Mouse (Mus musculus): ENCODE measurements around the gene Lrrc4. TPM values are rescaled to one million over a fixed set of nuclear protein-coding genes. Genes with fewer than 3 reads are reported as not detected.

The Lrrc4 gene
- polyA plus RNA-seq, 1 experiment from 2014 or later = 1.9 TPM

DNA sequence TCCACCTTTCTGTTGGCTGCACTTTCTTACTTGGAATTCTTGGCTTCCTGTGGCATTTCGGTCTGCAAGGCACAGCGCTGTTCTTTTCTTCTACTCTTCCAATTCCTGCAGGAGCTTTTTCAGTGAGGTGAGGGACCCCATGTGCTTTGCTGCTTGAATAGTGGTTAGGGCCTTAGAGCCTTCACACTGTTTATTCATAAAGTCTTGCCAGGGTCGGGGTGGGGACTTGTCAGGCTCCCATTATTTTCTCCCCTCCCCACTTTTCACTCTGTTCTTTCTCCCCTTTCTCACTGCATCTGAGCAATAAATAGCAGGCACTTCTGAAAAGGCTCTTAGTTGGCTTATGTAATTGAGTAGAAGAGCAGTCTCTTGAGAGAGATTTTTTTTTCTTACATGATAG, 213.2 kb downstream of the Lrrc4 start:
- WGBS = 54% methylated on average over 3 of the region's 3 CpGs

GRCm38 (mm10) chr6:28615966-28616365, 215.6 kb downstream of the Lrrc4 start:
- no peak overlapping the region for H3K4me2 ChIP-seq
- H3K36me3 ChIP-seq = no peaks in the 10 kb centered on the region
- H3K4me1 ChIP-seq = peaks cover 39% of the 10 kb centered on the region
- no peaks in the 10 kb centered on the region for H3K27me3 ChIP-seq
- no peak overlapping the region for H3K27ac ChIP-seq
- no peak overlapping the region for H3K4me3 ChIP-seq (replicated peaks)
- WGBS = 63% methylated on average over 3 of the region's 3 CpGs
- no peak for ATAC-seq (replicated peaks; ENCODE audit: low FRiP score)
- H3K9me3 ChIP-seq (replicated peaks) = no peaks in the 10 kb centered on the region
- H3K9ac ChIP-seq = no peak overlapping the region

More for the DNA sequence above, 213.2 kb downstream of the Lrrc4 start:
- H3K36me3 ChIP-seq = 0 out of 2 replicates have a peak, but pooled peaks cover 4% of the 10 kb centered on the region
- H3K4me3 ChIP-seq (replicated peaks) = no peak overlapping the region
- H3K9me3 ChIP-seq (replicated peaks) = no peaks in the 10 kb centered on the region
- no peak for ATAC-seq (replicated peaks; ENCODE audit: low FRiP score)
- H3K4me2 ChIP-seq = no peak overlapping the region
- H3K9ac ChIP-seq = no peak overlapping the region
- 0 out of 2 replicates have a peak overlapping the region, but pooled peaks have one; percentile 51 for H3K27ac ChIP-seq
- peaks cover 36% of the 10 kb centered on the region for H3K4me1 ChIP-seq
- H3K27me3 ChIP-seq = no peaks in the 10 kb centered on the region

DNA sequence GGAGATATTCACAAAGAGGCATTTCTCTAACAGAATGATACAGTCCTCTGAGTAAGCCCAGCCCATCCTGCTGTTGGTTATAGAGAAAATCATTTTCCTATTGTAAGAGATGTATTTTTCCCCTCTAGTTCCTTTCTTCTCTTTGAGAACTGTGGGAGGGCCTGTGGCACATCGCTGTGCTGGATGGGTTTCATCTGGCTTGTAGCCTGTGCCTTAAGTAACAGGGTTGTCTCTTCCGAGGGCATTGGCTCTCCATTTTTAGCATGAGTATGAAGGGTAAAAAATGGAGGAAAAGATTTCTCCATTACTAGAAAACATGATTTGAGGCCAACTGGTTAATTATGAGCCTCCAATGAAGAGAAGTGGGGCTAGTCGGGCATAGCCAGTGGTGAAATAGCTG, 216.1 kb downstream of the Lrrc4 start:
- H3K4me2 ChIP-seq = no peak overlapping the region
- no peaks in the 10 kb centered on the region for H3K36me3 ChIP-seq
- ATAC-seq (replicated peaks; ENCODE audit: low FRiP score) = no peak
- H3K9me3 ChIP-seq (replicated peaks) = no peaks in the 10 kb centered on the region
- 65% methylated on average over 3 of the region's 3 CpGs for WGBS
- no peak overlapping the region for H3K9ac ChIP-seq
- no peaks in the 10 kb centered on the region for H3K27me3 ChIP-seq
- H3K4me3 ChIP-seq (replicated peaks) = no peak overlapping the region
- H3K27ac ChIP-seq = no peak overlapping the region
- H3K4me1 ChIP-seq = peaks cover 42% of the 10 kb centered on the region

GRCm38 (mm10) chr6:28614856-28615255, 216.7 kb downstream of the Lrrc4 start:
- Histone ChIP-seq H3K4me3 (replicated peaks) (no peak overlapping the region), H3K27me3 (no peaks in the 10 kb centered on the region), H3K9me3 (replicated peaks) (no peaks in the 10 kb centered on the region), H3K36me3 (no peaks in the 10 kb centered on the region), H3K9ac (no peak overlapping the region), H3K4me2 (no peak overlapping the region), H3K4me1 (peaks cover 42% of the 10 kb centered on the region), H3K27ac (no peak overlapping the region)
- ATAC-seq (replicated peaks; ENCODE audit: low FRiP score) = peak; percentile 57; the same call in 1 of the 2 replicates
- 50% methylated on average over 4 of the region's 4 CpGs for WGBS

DNA sequence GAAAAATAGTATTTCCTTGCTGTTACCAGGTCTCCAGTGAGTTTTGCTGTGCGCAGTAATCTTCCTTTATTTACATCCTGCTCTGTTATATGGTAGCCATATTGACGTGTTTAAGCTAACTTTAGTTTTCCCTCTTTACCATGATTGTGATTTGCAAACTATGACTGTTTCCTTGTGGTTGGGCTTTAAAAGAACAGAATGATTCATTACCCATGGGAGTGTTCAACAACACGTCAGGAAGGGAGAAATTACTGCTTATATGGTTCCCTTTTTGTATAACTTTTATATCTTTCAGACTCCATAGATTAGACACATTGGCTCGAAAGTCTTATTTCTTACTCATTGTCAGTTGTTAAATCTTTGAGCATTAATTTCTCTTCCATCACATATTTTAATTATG, 218.1 kb downstream of the Lrrc4 start:
- Histone ChIP-seq H3K36me3 (no peaks in the 10 kb centered on the region), H3K4me1 (peaks cover 30% of the 10 kb centered on the region), H3K4me3 (replicated peaks) (no peak overlapping the region), H3K27ac (no peak overlapping the region), H3K9me3 (replicated peaks) (no peaks in the 10 kb centered on the region), H3K4me2 (no peak overlapping the region), H3K27me3 (no peaks in the 10 kb centered on the region), H3K9ac (no peak overlapping the region)
- WGBS = 59% methylated on average over 4 of the region's 4 CpGs
- no peak for ATAC-seq (replicated peaks; ENCODE audit: low FRiP score)

Other genes starting within 250 kb of the Lrrc4 start
- not detected in 2 replicates for gene Lep, start 228.5 kb upstream of the Lrrc4 start, polyA plus RNA-seq (2015; fragmentation: Nextera tagmentation; extraction: Ambion mirVana)

Data from kidney, embryonic 15.5 days (tissue).